Mouse (Mus musculus) left cerebral cortex, adult 2 months (tissue): Measurements from ENCODE around the gene Boll. TPM values are rescaled to one million over a fixed set of nuclear protein-coding genes. Genes with fewer than 3 reads are reported as not detected.

Source experiments
- DNase-seq, 2 experiments: peaks; one replicate each; pipeline ENCODE4 v3.0.0; 2021 to 2022; ENCODE audit warnings: low spot score in 2 of 2, mixed read lengths in 1 of 2; ENCODE audit errors: extremely low spot score in 1 of 2
- H3K27ac ChIP-seq: fragments of 200-600 bp; 2 replicates; pipeline ENCODE4 v1.8.1; 2022
- H3K4me3 ChIP-seq: fragments of 200-600 bp; 2 replicates; pipeline ENCODE4 v1.8.1; 2022
- CTCF ChIP-seq: fragments of 200-600 bp; IDR thresholded peaks from 2 replicates; pipeline ENCODE4 v1.8.1; 2022; ENCODE audit warnings: antibody characterized with exemption, mild to moderate bottlenecking, moderate library complexity
- intact Hi-C: fragments of 180-260 bp; cut with DNase I; formaldehyde crosslinking; loops from one replicate; pipeline ENCODE4 v1.15.1; 2025
- total RNA-seq, 2 experiments: library from RNA; stranded (reverse); gene quantifications; 2 replicates each; pipeline ENCODE4 v1.2.3; 2021

Boll gene
- total RNA-seq, 2 experiments from 2014 or later, result not detected

DNA sequence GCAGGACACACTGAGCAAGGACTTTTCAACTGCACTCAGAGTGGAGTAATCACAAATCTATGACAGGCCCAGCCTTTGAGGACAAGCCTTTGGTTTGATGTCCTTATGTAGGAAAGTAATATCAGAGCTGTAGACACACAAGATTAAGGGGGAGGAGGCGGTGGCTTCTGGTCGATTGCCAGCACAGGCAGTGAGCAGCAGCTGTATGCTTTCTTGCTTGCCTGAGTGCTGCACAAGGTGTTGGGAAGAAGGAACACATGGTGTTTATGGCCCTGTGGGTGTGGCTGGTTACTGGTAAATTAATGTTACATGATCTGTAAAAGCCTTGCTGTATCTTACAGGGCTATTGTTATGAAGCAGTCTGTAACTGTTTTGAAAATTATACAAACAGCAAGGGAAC, 146.1 kb downstream of the Boll start:
- Histone ChIP-seq H3K4me3 (no peak overlapping the region), H3K27ac (no peak overlapping the region)
- TF ChIP-seq CTCF, result no peak
- DNase-seq, result no peak
- intact Hi-C loops, result no loop called here

DNA sequence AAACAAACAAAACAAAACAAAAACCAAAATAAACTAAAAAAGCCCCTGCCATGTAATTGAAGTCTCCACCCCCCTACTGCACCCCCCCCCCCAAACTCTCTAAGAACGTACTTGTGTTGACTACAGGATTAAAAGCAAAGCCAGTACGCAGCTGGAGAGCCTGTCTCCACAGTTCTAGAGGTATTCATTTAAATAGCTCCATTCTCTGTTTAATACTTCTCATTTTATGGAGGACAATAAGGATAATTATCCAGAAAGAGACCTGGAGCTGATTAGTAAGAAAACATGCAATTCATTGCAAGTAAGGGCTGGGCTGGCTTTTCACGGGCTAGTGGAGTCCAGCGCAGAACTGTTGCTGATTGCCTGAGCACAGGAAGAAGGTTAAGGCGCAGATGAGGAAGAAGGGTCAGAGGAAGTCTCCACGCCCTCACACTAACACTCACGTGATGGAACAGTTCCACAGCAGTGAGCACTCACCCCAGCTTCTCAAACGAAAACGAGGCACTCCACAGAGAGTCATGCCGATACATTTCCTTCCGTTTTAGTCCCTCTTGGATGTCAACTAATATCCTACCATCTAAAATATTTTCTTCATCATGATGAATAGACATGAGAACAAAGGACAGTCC, 148.0 kb downstream of the Boll start:
- no peak overlapping the region for H3K4me3 ChIP-seq
- intact Hi-C loops, result no loop called here
- no peak for DNase-seq
- no peak for TF ChIP-seq CTCF
- H3K27ac ChIP-seq, result no peak overlapping the region

DNA sequence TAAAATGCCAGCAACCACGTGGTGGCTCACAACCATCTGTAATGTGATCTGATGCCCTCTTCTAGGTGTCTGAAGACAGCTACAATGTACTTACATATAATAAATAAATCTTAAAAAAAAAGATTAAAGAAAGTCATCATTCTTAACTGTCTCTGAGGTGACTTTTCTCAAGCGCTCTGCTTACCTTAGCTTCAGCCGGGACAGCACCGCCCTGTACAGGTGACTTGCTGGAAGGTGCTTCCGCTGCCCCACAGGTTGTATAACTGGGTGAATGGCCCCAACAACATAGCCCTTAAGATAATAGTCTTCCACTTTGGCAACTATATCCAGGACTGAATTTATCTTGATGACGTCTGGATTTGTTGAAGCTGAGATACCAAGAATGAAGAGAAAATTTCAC, 149.3 kb downstream of the Boll start:
- intact Hi-C loops, result no loop called here
- H3K27ac ChIP-seq, result no peak overlapping the region
- no peak for DNase-seq
- H3K4me3 ChIP-seq, result no peak overlapping the region
- TF ChIP-seq CTCF, result no peak

DNA sequence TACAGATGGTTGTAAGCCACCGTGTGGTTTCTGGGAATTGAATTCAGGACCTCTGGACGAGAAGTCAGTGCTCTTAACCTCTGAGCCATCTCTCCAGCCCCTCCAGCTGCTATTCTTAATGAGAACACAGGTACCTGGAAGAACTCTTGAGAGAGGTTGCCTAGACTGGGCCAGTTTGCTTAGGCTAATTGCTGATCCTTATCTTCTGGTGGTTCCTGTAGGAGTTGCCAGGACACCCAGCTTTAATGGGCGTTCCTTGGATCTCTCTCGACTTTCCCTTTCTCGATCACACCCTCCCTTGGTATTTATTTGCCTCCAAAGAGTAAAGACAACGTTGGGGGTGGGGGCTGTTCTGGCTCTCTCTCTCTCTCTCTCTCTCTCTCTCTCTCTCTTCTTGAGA, 149.8 kb downstream of the Boll start:
- no peak for DNase-seq
- intact Hi-C loops, result no loop called here
- TF ChIP-seq CTCF, result no peak
- Histone ChIP-seq H3K4me3 (no peak overlapping the region), H3K27ac (no peak overlapping the region)

DNA sequence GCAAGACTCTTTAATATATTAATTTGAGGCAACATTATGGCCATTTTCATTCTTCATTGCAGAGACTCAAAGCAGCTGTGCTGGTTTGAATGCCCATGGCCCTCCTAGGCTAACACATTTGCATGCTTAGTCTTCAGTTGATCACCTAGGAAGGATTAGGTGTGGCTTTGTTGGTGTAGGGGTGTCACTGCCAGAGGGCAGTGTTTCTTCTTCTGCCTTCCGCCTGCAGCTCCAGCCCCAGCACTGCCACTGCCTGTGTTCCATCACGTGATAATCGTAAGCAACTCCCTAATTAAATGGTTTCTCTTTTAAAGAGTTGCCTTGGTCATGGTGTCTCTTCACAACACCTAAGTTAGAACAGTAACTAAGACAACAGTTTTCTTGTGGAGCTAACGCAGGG, 150.5 kb downstream of the Boll start:
- H3K27ac ChIP-seq, result no peak overlapping the region
- TF ChIP-seq CTCF, result no peak
- no peak for DNase-seq
- H3K4me3 ChIP-seq, result no peak overlapping the region
- intact Hi-C loops, result no loop called here

DNA sequence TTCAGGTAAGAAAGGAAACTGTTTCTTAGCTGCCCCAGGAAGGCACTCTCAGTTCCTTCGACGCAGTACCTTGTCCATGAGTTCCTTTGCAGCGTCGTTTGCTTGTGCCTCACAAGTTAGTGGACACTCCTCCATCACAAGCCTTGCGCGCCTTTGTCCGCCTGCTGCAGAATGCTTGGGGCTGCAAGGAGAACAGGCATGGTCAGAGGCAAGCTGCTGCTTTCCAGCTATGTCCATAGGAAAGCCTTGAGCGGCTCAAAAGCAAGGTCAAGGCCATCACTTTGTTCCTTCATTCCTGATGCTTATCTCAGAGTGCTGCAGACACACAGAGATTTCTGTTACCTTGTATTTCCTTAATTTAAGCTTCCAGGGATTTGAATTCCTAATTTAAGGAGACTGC, 152.2 kb downstream of the Boll start:
- no peak for DNase-seq
- Histone ChIP-seq H3K4me3 (no peak overlapping the region), H3K27ac (no peak overlapping the region)
- intact Hi-C loops, result no loop called here
- no peak for TF ChIP-seq CTCF

DNA sequence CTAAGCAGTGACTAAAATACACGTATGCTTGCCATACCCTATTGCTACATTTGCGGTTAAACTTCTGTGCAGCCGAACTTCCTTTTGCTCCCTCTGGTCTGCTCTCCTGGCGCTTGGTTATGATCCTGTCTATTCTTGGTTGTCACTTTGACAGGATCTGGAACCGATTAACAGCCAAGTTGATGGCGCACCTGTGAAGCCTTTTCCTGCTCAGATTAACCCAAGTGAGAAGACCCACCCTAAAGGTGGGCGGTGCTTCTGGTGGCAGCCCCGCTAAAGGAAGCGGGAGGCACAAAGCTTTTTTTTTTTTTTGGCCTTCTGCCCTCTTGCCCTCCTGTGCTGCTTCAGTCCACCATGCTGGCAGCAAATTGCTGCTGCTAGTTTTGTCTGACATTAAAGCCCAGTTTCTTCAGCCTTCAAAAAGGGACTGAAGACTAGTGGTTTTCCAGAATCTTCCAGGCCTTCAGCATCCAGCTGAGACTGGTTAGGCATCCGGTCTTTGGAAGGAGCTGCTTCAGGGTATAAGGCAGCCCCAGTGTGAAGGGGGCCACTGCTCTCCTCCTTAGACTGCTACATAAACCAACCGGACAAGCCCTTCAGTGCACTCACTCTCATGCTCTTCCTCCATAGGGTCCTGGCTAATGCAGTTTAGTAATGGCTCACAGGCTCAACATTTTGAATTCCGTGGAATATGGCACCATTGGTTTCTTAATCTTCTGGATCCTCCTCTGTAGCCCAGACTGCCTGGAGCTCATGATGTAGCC, 152.9 kb downstream of the Boll start:
- DNase-seq, result no peak
- intact Hi-C loops, result no loop called here
- Histone ChIP-seq H3K4me3 (no peak overlapping the region), H3K27ac (no peak overlapping the region)
- no peak for TF ChIP-seq CTCF

DNA sequence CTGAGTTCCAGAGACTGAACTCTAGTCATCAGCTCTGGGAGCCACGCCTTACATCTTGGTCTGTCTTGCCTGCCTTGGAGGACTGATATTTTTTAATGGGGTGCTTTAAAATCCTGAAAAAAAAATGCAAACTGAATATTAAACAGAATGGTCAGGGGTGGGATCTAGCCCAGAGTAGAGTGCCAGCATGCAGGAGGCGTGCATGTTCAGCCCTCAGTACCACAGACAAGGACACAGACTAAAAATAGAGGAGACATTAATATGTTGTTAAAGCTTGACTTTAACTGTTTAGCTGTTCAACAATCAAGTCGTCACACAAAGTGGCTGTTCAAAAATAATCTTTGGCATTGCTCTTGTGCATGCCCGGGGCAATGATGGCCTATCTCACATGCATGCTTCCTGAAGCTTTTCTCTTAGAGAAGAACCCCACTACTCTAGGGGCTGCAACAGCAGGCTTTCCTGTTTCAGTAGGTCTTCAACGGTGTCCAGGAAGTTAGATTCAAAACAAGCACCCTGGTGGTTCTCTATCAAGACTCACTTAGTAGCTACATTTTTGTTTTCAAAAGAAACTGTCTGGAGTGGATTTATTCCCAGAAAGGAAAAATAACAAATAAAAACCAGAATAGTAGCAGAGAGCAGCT, 154.6 kb downstream of the Boll start:
- Histone ChIP-seq H3K27ac (no peak overlapping the region), H3K4me3 (no peak overlapping the region)
- DNase-seq, result no peak
- TF ChIP-seq CTCF, result no peak
- intact Hi-C loops, result no loop called here

DNA sequence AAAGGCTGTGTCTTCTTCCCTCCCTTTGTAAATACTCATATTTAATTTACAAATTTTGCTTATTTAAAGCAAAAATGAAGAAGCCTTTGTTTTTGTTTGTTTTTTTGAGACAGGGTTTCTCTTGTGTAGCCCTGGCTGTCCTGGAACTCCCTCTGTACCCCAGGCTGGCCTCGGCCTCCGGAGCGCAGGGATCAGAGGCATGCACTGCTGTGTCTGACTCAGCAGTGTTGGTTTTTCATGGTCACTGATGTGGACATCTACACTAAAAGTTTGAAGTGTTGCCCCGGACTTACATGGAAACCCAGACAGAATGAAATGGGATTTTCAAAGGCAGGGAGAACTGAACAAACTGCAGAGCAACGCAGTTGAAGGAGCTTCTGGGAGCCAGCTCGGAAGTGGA, 155.7 kb downstream of the Boll start:
- no peak for TF ChIP-seq CTCF
- no peak for DNase-seq
- intact Hi-C loops, result no loop called here

DNA sequence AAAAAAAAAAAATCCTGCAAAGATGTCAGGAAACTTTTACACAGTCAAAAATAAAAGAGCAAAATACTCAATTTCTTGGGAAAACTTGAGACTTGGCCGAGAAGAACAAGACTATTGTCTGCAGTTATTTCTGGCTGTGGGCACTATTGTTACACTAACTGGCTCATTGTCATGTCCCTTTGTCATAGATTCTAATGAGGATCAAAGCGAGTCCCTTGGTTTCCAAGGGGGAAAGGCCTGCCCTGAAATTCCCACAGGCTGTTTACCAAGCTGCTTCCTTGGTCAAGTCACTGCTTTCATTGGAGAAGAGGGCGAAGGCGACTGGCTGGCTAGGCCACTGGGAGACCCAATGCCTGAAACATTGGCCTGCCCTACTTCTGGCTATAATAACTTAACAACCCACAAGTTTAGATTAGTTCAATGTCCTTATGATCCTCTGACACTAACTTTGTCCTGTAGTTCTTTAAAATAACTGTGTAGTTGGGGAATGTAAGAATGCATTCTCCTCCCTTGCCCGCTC, 157.4 kb downstream of the Boll start:
- DNase-seq, result no peak
- no peak for TF ChIP-seq CTCF
- no peak overlapping the region; the same call in 1 of the 2 replicates for H3K27ac ChIP-seq
- H3K4me3 ChIP-seq, result no peak overlapping the region
- intact Hi-C loops, result no loop called here

More for the DNA sequence above, 155.7 kb downstream of the Boll start:
- Histone ChIP-seq H3K27ac (no peak overlapping the region), H3K4me3 (no peak overlapping the region)

DNA sequence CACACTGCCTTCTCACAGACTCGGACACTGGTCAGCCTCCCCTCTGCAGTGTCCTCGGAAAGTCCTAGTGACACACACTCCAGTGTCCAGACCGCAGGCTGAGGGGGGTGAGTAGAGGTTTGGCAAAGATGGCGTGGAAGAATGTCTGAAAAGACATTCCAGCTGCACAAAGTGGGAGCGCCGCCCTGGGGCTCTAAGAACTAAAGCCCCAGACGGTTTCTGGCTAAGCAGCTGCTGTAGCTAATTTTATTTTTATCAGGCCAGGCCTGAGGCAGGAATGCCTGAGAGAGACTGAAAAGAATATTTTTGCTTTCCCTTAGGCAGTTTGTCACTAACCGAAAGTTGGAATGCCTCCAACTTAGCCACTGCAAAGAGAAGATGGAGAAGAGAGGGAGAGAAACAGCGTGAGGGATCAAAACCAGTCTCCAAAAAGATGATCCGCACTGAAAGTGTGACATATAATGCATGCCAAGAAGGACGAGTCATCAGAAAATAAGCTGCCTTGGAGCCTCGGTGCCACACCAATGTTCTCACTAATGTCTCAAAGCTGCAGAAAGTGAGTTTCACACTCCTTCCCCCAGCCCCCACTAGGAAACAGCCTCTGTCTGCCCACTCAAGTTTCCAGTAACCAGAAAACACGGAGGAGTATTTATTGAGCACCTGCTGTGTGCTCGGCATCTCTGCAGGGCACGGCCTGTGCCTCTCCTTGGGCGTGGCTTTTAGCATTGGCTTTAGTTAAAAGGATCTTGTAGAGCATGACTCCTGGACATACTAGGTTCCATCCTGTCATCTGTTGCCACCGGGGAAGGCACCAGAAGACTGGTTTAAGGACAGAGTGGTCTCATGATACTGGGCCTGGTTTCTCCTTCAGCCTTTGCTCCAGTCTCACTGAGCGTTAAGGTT, 161.2 kb downstream of the Boll start:
- intact Hi-C loops, result no loop called here

More for the DNA sequence above, 161.2 kb downstream of the Boll start:
- no peak for TF ChIP-seq CTCF
- peak overlapping the region; percentile 22 for H3K27ac ChIP-seq
- H3K4me3 ChIP-seq, result peak overlapping the region; percentile 1
- peak; percentile 29 to 36 for DNase-seq
